Mouse (Mus musculus): ENCODE measurements at regions not wholly inside any gene's neighbourhood (a gene's known extent, or its start where the extent isn't known, plus 50 kb on each side); places are given as distances from the start of the nearest gene placed in this dataset.

- H3K9me3 ChIP-seq (replicated peaks; ENCODE audit: control insufficient read depth, low read length), result no peaks in the 10 kb centered on the region
- ATAC-seq, result peak; percentile 92
- H3K27me3 ChIP-seq (replicated peaks; ENCODE audit: control insufficient read depth, insufficient read depth, low read length), result no peaks in the 10 kb centered on the region
- 78% methylated on average over 12 of the region's 12 CpGs for WGBS
- peaks cover 3% of the 10 kb centered on the region; the same call in 1 of the 2 replicates for H3K4me1 ChIP-seq (ENCODE audit: control insufficient read depth, insufficient read depth, low read length)
- peak overlapping the region; percentile 67 for H3K27ac ChIP-seq (ENCODE audit: low read depth, low read length)
- DNase-seq (ENCODE audit: low spot score), result peak; percentile 89
- no peak overlapping the region for H3K4me3 ChIP-seq (ENCODE audit: low read depth, low read length)
- H3K36me3 ChIP-seq (ENCODE audit: control insufficient read depth, insufficient read depth, low read length), result no peaks in the 10 kb centered on the region
- H3K4me2 ChIP-seq (ENCODE audit: low read length), result no peak overlapping the region
- H3K9ac ChIP-seq (ENCODE audit: low read length), result no peak overlapping the region
Measured at GRCm38 (mm10) chr10:99552836-99553540, 206.5 kb downstream of the Csl start.

GRCm38 (mm10) chr10:99555021-99555420 lies 204.4 kb downstream of the Csl start:
- Histone ChIP-seq H3K4me2 (ENCODE audit: low read length) (no peak overlapping the region), H3K4me3 (ENCODE audit: low read depth, low read length) (no peak overlapping the region), H3K9ac (ENCODE audit: low read length) (no peak overlapping the region), H3K36me3 (ENCODE audit: control insufficient read depth, insufficient read depth, low read length) (no peaks in the 10 kb centered on the region), H3K4me1 (ENCODE audit: control insufficient read depth, insufficient read depth, low read length) (peaks cover 3% of the 10 kb centered on the region; the same call in 1 of the 2 replicates), H3K27ac (ENCODE audit: low read depth, low read length) (no peak overlapping the region), H3K9me3 (replicated peaks; ENCODE audit: control insufficient read depth, low read length) (no peaks in the 10 kb centered on the region), H3K27me3 (replicated peaks; ENCODE audit: control insufficient read depth, insufficient read depth, low read length) (no peaks in the 10 kb centered on the region)
- DNase-seq (ENCODE audit: low spot score) (no peak), ATAC-seq (no peak)
- WGBS, result 92% methylated on average over 2 of the region's 2 CpGs

DNA sequence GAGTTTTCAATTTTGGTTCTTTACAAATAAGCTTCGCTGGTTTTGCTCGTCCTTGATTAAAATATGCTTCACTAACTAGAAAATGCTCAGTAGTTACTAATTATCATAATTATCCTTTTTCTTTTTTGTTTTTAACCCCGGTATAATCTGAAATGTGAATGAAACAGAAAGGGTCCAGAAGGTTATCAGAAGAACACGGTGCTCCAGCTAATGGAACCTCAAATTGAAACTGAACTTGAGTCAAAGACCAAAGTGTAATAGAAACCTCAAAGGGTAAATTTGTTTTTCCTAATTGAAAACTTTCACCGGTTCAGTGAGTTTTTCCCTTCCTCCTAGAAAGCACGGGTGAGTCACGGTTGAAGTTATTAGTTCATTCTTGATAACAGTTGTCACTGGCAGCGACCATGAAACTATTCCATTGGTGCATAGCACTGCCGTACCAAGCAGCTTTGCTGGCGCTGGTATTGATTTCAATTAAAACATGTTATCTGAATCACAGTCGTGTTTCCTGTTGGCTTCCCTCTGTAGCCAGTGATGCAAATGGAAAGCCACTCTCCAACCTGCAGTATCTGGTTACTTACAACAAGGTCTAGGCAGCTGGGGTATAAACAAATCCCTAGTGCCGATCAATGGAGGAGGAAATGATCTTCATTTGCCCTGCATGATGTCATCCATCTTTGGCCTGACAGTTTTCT lies 203.7 kb downstream of the Csl start:
- DNase-seq (ENCODE audit: low spot score) (peak; percentile 54), ATAC-seq (peak; percentile 19; the same call in 1 of the 2 replicates)
- no peaks in the 10 kb centered on the region for H3K36me3 ChIP-seq (ENCODE audit: control insufficient read depth, insufficient read depth, low read length)
- no peak overlapping the region for H3K27ac ChIP-seq (ENCODE audit: low read depth, low read length)
- no peak overlapping the region for H3K4me3 ChIP-seq (ENCODE audit: low read depth, low read length)
- H3K9ac ChIP-seq (ENCODE audit: low read length), result no peak overlapping the region
- H3K4me2 ChIP-seq (ENCODE audit: low read length), result no peak overlapping the region
- no peaks in the 10 kb centered on the region for H3K9me3 ChIP-seq (replicated peaks; ENCODE audit: control insufficient read depth, low read length)
- no peaks in the 10 kb centered on the region for H3K27me3 ChIP-seq (replicated peaks; ENCODE audit: control insufficient read depth, insufficient read depth, low read length)
- 54% methylated on average over 12 of the region's 12 CpGs for WGBS
- peaks cover 3% of the 10 kb centered on the region; the same call in 1 of the 2 replicates for H3K4me1 ChIP-seq (ENCODE audit: control insufficient read depth, insufficient read depth, low read length)

- no peak overlapping the region for H3K27ac ChIP-seq (ENCODE audit: low read depth, low read length)
- H3K4me3 ChIP-seq (ENCODE audit: low read depth, low read length), result no peak overlapping the region
- 82% methylated on average over 11 of the region's 11 CpGs for WGBS
- H3K9ac ChIP-seq (ENCODE audit: low read length), result no peak overlapping the region
- no peaks in the 10 kb centered on the region for H3K36me3 ChIP-seq (ENCODE audit: control insufficient read depth, insufficient read depth, low read length)
- no peak for DNase-seq (ENCODE audit: low spot score)
- no peak for ATAC-seq
- peaks cover 3% of the 10 kb centered on the region; the same call in 1 of the 2 replicates for H3K4me1 ChIP-seq (ENCODE audit: control insufficient read depth, insufficient read depth, low read length)
- no peak overlapping the region for H3K4me2 ChIP-seq (ENCODE audit: low read length)
- no peaks in the 10 kb centered on the region for H3K9me3 ChIP-seq (replicated peaks; ENCODE audit: control insufficient read depth, low read length)
- no peaks in the 10 kb centered on the region for H3K27me3 ChIP-seq (replicated peaks; ENCODE audit: control insufficient read depth, insufficient read depth, low read length)
Measured at GRCm38 (mm10) chr10:99556353-99557036, 203.0 kb downstream of the Csl start.

GRCm38 (mm10) chr10:99558656-99559055 lies 200.8 kb downstream of the Csl start:
- ATAC-seq, result no peak
- WGBS, result 85% methylated on average over 5 of the region's 5 CpGs
- Histone ChIP-seq H3K36me3 (ENCODE audit: control insufficient read depth, insufficient read depth, low read length) (no peaks in the 10 kb centered on the region), H3K4me2 (ENCODE audit: low read length) (no peak overlapping the region), H3K27ac (ENCODE audit: low read depth, low read length) (no peak overlapping the region), H3K27me3 (replicated peaks; ENCODE audit: control insufficient read depth, insufficient read depth, low read length) (no peaks in the 10 kb centered on the region), H3K4me1 (ENCODE audit: control insufficient read depth, insufficient read depth, low read length) (peaks cover 3% of the 10 kb centered on the region; the same call in 1 of the 2 replicates), H3K9me3 (replicated peaks; ENCODE audit: control insufficient read depth, low read length) (no peaks in the 10 kb centered on the region), H3K9ac (ENCODE audit: low read length) (no peak overlapping the region), H3K4me3 (ENCODE audit: low read depth, low read length) (no peak overlapping the region)
- DNase-seq (ENCODE audit: low spot score), result no peak

DNA sequence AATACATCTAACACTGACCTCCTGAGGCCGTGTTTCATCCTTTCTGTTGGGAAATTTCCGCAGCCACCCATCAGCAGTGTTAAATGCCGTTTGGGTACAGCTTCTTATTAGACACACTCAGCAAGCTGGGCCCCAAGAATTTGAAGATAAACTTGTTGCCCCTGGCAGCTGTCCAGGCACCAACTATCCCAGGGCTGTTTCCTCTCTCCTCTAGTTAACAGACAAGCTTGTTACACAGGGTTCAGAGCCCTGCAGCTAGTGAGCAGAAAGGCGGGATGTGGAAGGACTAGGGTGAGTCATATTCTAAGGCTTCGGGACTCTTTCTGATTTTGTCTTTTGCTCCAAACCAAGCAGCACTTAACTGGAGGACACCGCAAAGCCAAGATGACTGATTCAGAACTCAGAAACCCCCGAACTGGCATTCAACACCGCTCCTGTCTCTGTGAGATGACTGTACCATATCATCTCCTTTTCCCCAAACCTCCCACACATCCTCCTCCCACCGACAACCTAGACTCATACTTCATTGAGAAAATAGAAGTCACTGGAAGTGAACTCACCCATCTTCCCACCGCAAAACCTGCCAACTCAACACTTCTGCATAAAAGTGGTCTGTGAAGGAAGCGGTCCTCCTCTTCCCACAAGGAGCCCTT lies 198.2 kb downstream of the Csl start:
- WGBS, result 94% methylated on average over 11 of the region's 11 CpGs
- Histone ChIP-seq H3K27ac (ENCODE audit: low read depth, low read length) (no peak overlapping the region), H3K27me3 (replicated peaks; ENCODE audit: control insufficient read depth, insufficient read depth, low read length) (no peaks in the 10 kb centered on the region), H3K4me1 (ENCODE audit: control insufficient read depth, insufficient read depth, low read length) (peaks cover 2% of the 10 kb centered on the region; the same call in 1 of the 2 replicates), H3K9ac (ENCODE audit: low read length) (no peak overlapping the region), H3K4me3 (ENCODE audit: low read depth, low read length) (no peak overlapping the region), H3K9me3 (replicated peaks; ENCODE audit: control insufficient read depth, low read length) (no peaks in the 10 kb centered on the region), H3K4me2 (ENCODE audit: low read length) (no peak overlapping the region), H3K36me3 (ENCODE audit: control insufficient read depth, insufficient read depth, low read length) (no peaks in the 10 kb centered on the region)
- no peak for DNase-seq (ENCODE audit: low spot score)
- ATAC-seq, result no peak

DNA sequence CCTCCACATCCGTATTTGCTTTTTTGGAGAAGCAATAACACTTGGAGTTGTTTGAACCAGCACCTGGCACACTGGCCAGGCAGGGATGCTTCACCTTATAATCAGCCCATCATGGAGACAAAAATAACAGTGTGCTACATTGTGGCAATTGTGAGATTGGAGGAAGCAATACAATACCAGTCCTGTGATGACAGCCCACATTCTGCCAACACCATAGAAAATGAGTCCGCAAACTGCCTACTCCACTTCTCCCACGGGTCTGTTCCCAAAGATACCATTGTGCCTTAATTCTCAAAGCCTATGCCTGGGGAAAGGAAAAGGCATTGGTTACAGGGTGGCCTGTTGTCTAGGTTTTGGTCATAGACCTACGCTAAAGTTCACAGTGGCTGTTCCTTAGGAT lies 194.9 kb downstream of the Csl start:
- no peaks in the 10 kb centered on the region for H3K9me3 ChIP-seq (replicated peaks; ENCODE audit: control insufficient read depth, low read length)
- H3K27ac ChIP-seq (ENCODE audit: low read depth, low read length), result no peak overlapping the region
- no peaks in the 10 kb centered on the region for H3K4me1 ChIP-seq (ENCODE audit: control insufficient read depth, insufficient read depth, low read length)
- no peak overlapping the region for H3K4me3 ChIP-seq (ENCODE audit: low read depth, low read length)
- WGBS, result 83% methylated on average over 4 of the region's 4 CpGs
- H3K9ac ChIP-seq (ENCODE audit: low read length), result no peak overlapping the region
- DNase-seq (ENCODE audit: low spot score), result no peak
- H3K36me3 ChIP-seq (ENCODE audit: control insufficient read depth, insufficient read depth, low read length), result no peaks in the 10 kb centered on the region
- no peaks in the 10 kb centered on the region for H3K27me3 ChIP-seq (replicated peaks; ENCODE audit: control insufficient read depth, insufficient read depth, low read length)
- no peak for ATAC-seq
- no peak overlapping the region for H3K4me2 ChIP-seq (ENCODE audit: low read length)

DNA sequence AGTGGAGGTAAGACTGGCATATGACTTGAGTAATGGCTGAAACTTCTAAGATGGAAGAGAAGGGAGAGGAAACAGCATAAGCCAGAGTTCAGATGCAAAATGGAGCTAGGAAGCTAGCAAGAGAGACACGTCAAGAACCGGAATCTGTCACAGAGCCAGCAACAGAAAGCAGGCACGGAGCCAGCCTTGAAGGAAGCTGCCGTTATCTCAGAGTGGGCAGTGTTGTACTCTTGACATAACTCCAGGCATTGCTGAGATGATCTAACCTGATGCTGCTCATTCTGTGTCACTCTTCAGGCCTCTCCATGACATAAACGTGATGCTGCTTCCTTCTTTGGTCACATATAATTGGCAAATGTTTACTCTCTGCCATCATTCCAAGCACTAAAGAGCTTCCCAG lies 191.0 kb downstream of the Csl start:
- ATAC-seq (no peak), DNase-seq (ENCODE audit: low spot score) (no peak)
- Histone ChIP-seq H3K36me3 (ENCODE audit: control insufficient read depth, insufficient read depth, low read length) (no peaks in the 10 kb centered on the region), H3K9ac (ENCODE audit: low read length) (no peak overlapping the region), H3K4me1 (ENCODE audit: control insufficient read depth, insufficient read depth, low read length) (no peaks in the 10 kb centered on the region; the same call in 1 of the 2 replicates), H3K9me3 (replicated peaks; ENCODE audit: control insufficient read depth, low read length) (no peaks in the 10 kb centered on the region), H3K4me2 (ENCODE audit: low read length) (no peak overlapping the region), H3K4me3 (ENCODE audit: low read depth, low read length) (no peak overlapping the region), H3K27me3 (replicated peaks; ENCODE audit: control insufficient read depth, insufficient read depth, low read length) (no peaks in the 10 kb centered on the region), H3K27ac (ENCODE audit: low read depth, low read length) (no peak overlapping the region)
- WGBS, result 61% methylated on average over 5 of the region's 5 CpGs
